Mouse (Mus musculus): Measurements from ENCODE around the gene Pias4. TPM values are rescaled to one million over a fixed set of nuclear protein-coding genes. Genes with fewer than 3 reads are reported as not detected.
"Not testable (repeated sequence)": the region's sequence is repeated elsewhere in the genome, so short reads cannot be mapped to it uniquely, and the experiment has no call there.

The Pias4 gene
- polyA plus RNA-seq, 1 experiment from 2014 or later, result 52.5 TPM

GRCm38 (mm10) chr10:81175936-81176465 lies 8.3 kb upstream of the Pias4 start:
- peak overlapping the region; percentile 66 for H3K27ac ChIP-seq (ENCODE audit: low read length)
- H3K4me3 ChIP-seq (ENCODE audit: low read length), result peak overlapping the region; percentile 70
- 3% methylated on average over 13 of the region's 13 CpGs for WGBS
- H3K27me3 ChIP-seq (replicated peaks; ENCODE audit: control insufficient read depth, insufficient read depth, low read length), result no peaks in the 10 kb centered on the region
- peak overlapping the region; percentile 59 for H3K9ac ChIP-seq (ENCODE audit: low read depth, low read length)
- ATAC-seq, result peak; percentile 34
- peak overlapping the region; percentile 40 for H3K4me2 ChIP-seq (ENCODE audit: low read depth, low read length)
- H3K36me3 ChIP-seq (ENCODE audit: control insufficient read depth, insufficient read depth, low read length), result peaks cover 33% of the 10 kb centered on the region
- peaks cover 45% of the 10 kb centered on the region for H3K4me1 ChIP-seq (ENCODE audit: control insufficient read depth, insufficient read depth, low read length)
- H3K9me3 ChIP-seq (ENCODE audit: control insufficient read depth, low read length), result no peaks in the 10 kb centered on the region

GRCm38 (mm10) chr10:81175345-81175701 lies 7.6 kb upstream of the Pias4 start:
- Histone ChIP-seq H3K4me2 (ENCODE audit: low read depth, low read length) (peak overlapping the region; percentile 52), H3K4me1 (ENCODE audit: control insufficient read depth, insufficient read depth, low read length) (peaks cover 45% of the 10 kb centered on the region), H3K36me3 (ENCODE audit: control insufficient read depth, insufficient read depth, low read length) (peaks cover 27% of the 10 kb centered on the region), H3K9ac (ENCODE audit: low read depth, low read length) (peak overlapping the region; percentile 46; the same call in 1 of the 2 replicates), H3K27ac (ENCODE audit: low read length) (peak overlapping the region; percentile 66), H3K4me3 (ENCODE audit: low read length) (peak overlapping the region; percentile 35)
- H3K27me3 ChIP-seq (replicated peaks; ENCODE audit: control insufficient read depth, insufficient read depth, low read length); H3K9me3 ChIP-seq (ENCODE audit: control insufficient read depth, low read length); ATAC-seq: not testable (repeated sequence)
- WGBS, result 9% methylated on average over 4 of the region's 4 CpGs

GRCm38 (mm10) chr10:81174617-81175344 lies 7.1 kb upstream of the Pias4 start:
- H3K27me3 ChIP-seq (replicated peaks; ENCODE audit: control insufficient read depth, insufficient read depth, low read length), result no peaks in the 10 kb centered on the region
- peak; percentile 36 for ATAC-seq
- H3K36me3 ChIP-seq (ENCODE audit: control insufficient read depth, insufficient read depth, low read length), result peaks cover 22% of the 10 kb centered on the region
- peak overlapping the region; percentile 52 for H3K4me2 ChIP-seq (ENCODE audit: low read depth, low read length)
- peak overlapping the region; percentile 46 for H3K9ac ChIP-seq (ENCODE audit: low read depth, low read length)
- WGBS, result 3% methylated on average over 29 of the region's 29 CpGs
- H3K9me3 ChIP-seq (ENCODE audit: control insufficient read depth, low read length), result no peaks in the 10 kb centered on the region
- H3K4me3 ChIP-seq (ENCODE audit: low read length), result peak overlapping the region; percentile 35
- peak overlapping the region; percentile 43 for H3K27ac ChIP-seq (ENCODE audit: low read length)
- H3K4me1 ChIP-seq (ENCODE audit: control insufficient read depth, insufficient read depth, low read length), result peaks cover 45% of the 10 kb centered on the region

GRCm38 (mm10) chr10:81173132-81173531 lies 5.4 kb upstream of the Pias4 start:
- H3K4me3 ChIP-seq (ENCODE audit: low read length), result 0 out of 2 replicates have a peak overlapping the region, but pooled peaks have one; percentile 2
- peak overlapping the region; percentile 51 for H3K9ac ChIP-seq (ENCODE audit: low read depth, low read length)
- H3K27ac ChIP-seq (ENCODE audit: low read length), result peak overlapping the region; percentile 75
- H3K27me3 ChIP-seq (replicated peaks; ENCODE audit: control insufficient read depth, insufficient read depth, low read length), result no peaks in the 10 kb centered on the region
- peaks cover 6% of the 10 kb centered on the region for H3K36me3 ChIP-seq (ENCODE audit: control insufficient read depth, insufficient read depth, low read length)
- H3K4me1 ChIP-seq (ENCODE audit: control insufficient read depth, insufficient read depth, low read length), result peaks cover 37% of the 10 kb centered on the region
- no peaks in the 10 kb centered on the region for H3K9me3 ChIP-seq (ENCODE audit: control insufficient read depth, low read length)
- peak; percentile 16 for ATAC-seq
- H3K4me2 ChIP-seq (ENCODE audit: low read depth, low read length), result peak overlapping the region; percentile 42
- 3% methylated on average over 21 of the region's 21 CpGs for WGBS

GRCm38 (mm10) chr10:81169411-81169900 lies 1.7 kb upstream of the Pias4 start:
- H3K4me2 ChIP-seq (ENCODE audit: low read depth, low read length); ATAC-seq; H3K36me3 ChIP-seq (ENCODE audit: control insufficient read depth, insufficient read depth, low read length); H3K27me3 ChIP-seq (replicated peaks; ENCODE audit: control insufficient read depth, insufficient read depth, low read length); H3K4me3 ChIP-seq (ENCODE audit: low read length); H3K9me3 ChIP-seq (ENCODE audit: control insufficient read depth, low read length); H3K9ac ChIP-seq (ENCODE audit: low read depth, low read length): not testable (repeated sequence)
- Histone ChIP-seq H3K4me1 (ENCODE audit: control insufficient read depth, insufficient read depth, low read length) (peaks cover 33% of the 10 kb centered on the region), H3K27ac (ENCODE audit: low read length) (0 out of 2 replicates have a peak overlapping the region, but pooled peaks have one; percentile 6)
- WGBS, result 37% methylated on average over 7 of the region's 14 CpGs

GRCm38 (mm10) chr10:81168521-81169244 lies 960 bp upstream of the Pias4 start:
- peak overlapping the region; percentile 71 for H3K9ac ChIP-seq (ENCODE audit: low read depth, low read length)
- peaks cover 29% of the 10 kb centered on the region for H3K4me1 ChIP-seq (ENCODE audit: control insufficient read depth, insufficient read depth, low read length)
- peak overlapping the region; percentile 55 for H3K4me3 ChIP-seq (ENCODE audit: low read length)
- H3K27ac ChIP-seq (ENCODE audit: low read length), result peak overlapping the region; percentile 84
- peaks cover 3% of the 10 kb centered on the region; the same call in 1 of the 2 replicates for H3K36me3 ChIP-seq (ENCODE audit: control insufficient read depth, insufficient read depth, low read length)
- peak overlapping the region; percentile 81 for H3K4me2 ChIP-seq (ENCODE audit: low read depth, low read length)
- 2% methylated on average over 29 of the region's 29 CpGs for whole genome bisulfite sequencing
- no peaks in the 10 kb centered on the region for H3K9me3 ChIP-seq (ENCODE audit: control insufficient read depth, low read length)
- no peaks in the 10 kb centered on the region for H3K27me3 ChIP-seq (replicated peaks; ENCODE audit: control insufficient read depth, insufficient read depth, low read length)
- peak; percentile 39 for ATAC-seq

- H3K27ac ChIP-seq (ENCODE audit: low read length), result peak overlapping the region; percentile 84
- peaks cover 23% of the 10 kb centered on the region for H3K4me1 ChIP-seq (ENCODE audit: control insufficient read depth, insufficient read depth, low read length)
- peak; percentile 65 for ATAC-seq
- no peaks in the 10 kb centered on the region for H3K9me3 ChIP-seq (ENCODE audit: control insufficient read depth, low read length)
- peak overlapping the region; percentile 81 for H3K4me2 ChIP-seq (ENCODE audit: low read depth, low read length)
- peaks cover 3% of the 10 kb centered on the region; the same call in 1 of the 2 replicates for H3K36me3 ChIP-seq (ENCODE audit: control insufficient read depth, insufficient read depth, low read length)
- H3K4me3 ChIP-seq (ENCODE audit: low read length), result peak overlapping the region; percentile 55
- 5% methylated on average over 5 of the region's 5 CpGs for WGBS
- H3K9ac ChIP-seq (ENCODE audit: low read depth, low read length), result peak overlapping the region; percentile 71
- no peaks in the 10 kb centered on the region for H3K27me3 ChIP-seq (replicated peaks; ENCODE audit: control insufficient read depth, insufficient read depth, low read length)
These were observed 336 bp upstream of the Pias4 start for GRCm38 (mm10) chr10:81168087-81168431.

- Histone ChIP-seq H3K9me3 (ENCODE audit: control insufficient read depth, low read length) (no peaks in the 10 kb centered on the region), H3K4me1 (ENCODE audit: control insufficient read depth, insufficient read depth, low read length) (peaks cover 31% of the 10 kb centered on the region), H3K4me2 (ENCODE audit: low read depth, low read length) (no peak overlapping the region), H3K36me3 (ENCODE audit: control insufficient read depth, insufficient read depth, low read length) (peaks cover 6% of the 10 kb centered on the region; the same call in 1 of the 2 replicates), H3K9ac (ENCODE audit: low read depth, low read length) (no peak overlapping the region), H3K4me3 (ENCODE audit: low read length) (no peak overlapping the region), H3K27ac (ENCODE audit: low read length) (no peak overlapping the region), H3K27me3 (replicated peaks; ENCODE audit: control insufficient read depth, insufficient read depth, low read length) (no peaks in the 10 kb centered on the region)
- 73% methylated on average over 8 of the region's 8 CpGs for WGBS
- no peak for ATAC-seq
These were observed 2.6 kb downstream of the Pias4 start for GRCm38 (mm10) chr10:81165118-81165517.

GRCm38 (mm10) chr10:81162318-81162652 lies 5.4 kb downstream of the Pias4 start:
- Histone ChIP-seq H3K27ac (ENCODE audit: low read length) (no peak overlapping the region), H3K4me2 (ENCODE audit: low read depth, low read length) (no peak overlapping the region), H3K9me3 (ENCODE audit: control insufficient read depth, low read length) (no peaks in the 10 kb centered on the region), H3K4me3 (ENCODE audit: low read length) (no peak overlapping the region), H3K9ac (ENCODE audit: low read depth, low read length) (no peak overlapping the region), H3K27me3 (replicated peaks; ENCODE audit: control insufficient read depth, insufficient read depth, low read length) (no peaks in the 10 kb centered on the region), H3K36me3 (ENCODE audit: control insufficient read depth, insufficient read depth, low read length) (peaks cover 17% of the 10 kb centered on the region), H3K4me1 (ENCODE audit: control insufficient read depth, insufficient read depth, low read length) (peaks cover 37% of the 10 kb centered on the region)
- WGBS, result 66% methylated on average over 2 of the region's 2 CpGs
- 0 out of 2 replicates have a peak, but pooled peaks have one; percentile 11 for ATAC-seq

Data from intestine, embryonic 16.5 days (tissue).